Mouse (Mus musculus) granulocyte monocyte progenitor cell, adult 5-6 weeks (primary cell): ENCODE measurements around the gene Card14. TPM values are rescaled to one million over a fixed set of nuclear protein-coding genes. Genes with fewer than 3 reads are reported as not detected.
"Not testable (repeated sequence)": the region's sequence is repeated elsewhere in the genome, so short reads cannot be mapped to it uniquely, and the experiment has no call there.

Experiments
- ATAC-seq: replicated peaks from 2 replicates; pipeline ENCODE4 v1.8.0; 2016; ENCODE audit warnings: mild to moderate bottlenecking, moderate TSS enrichment, inconsistent platforms; ENCODE audit not compliant: poor library complexity, severe bottlenecking
- total RNA-seq, 2 experiments: library from RNA; stranded (forward) in 1 of 2; stranded (reverse) in 1 of 2; fragments of 200-712, 200-1000 nt in 1 of 2; fragments of >200 nt in 1 of 2; fragmentation: Nextera tagmentation in 1 of 2; gene quantifications; 2 replicates each; pipeline ENCODE4 v1.2.3; 2014 to 2017

Card14 gene
- total RNA-seq, 2 experiments from 2014 or later, result not detected

- no peak for ATAC-seq
Observed at GRCm38 (mm10) chr11:119353946-119354345, 46.4 kb downstream of the Card14 start.

GRCm38 (mm10) chr11:119354798-119355442 is 47.4 kb downstream of the Card14 start:
- peak; percentile 77 for ATAC-seq

DNA sequence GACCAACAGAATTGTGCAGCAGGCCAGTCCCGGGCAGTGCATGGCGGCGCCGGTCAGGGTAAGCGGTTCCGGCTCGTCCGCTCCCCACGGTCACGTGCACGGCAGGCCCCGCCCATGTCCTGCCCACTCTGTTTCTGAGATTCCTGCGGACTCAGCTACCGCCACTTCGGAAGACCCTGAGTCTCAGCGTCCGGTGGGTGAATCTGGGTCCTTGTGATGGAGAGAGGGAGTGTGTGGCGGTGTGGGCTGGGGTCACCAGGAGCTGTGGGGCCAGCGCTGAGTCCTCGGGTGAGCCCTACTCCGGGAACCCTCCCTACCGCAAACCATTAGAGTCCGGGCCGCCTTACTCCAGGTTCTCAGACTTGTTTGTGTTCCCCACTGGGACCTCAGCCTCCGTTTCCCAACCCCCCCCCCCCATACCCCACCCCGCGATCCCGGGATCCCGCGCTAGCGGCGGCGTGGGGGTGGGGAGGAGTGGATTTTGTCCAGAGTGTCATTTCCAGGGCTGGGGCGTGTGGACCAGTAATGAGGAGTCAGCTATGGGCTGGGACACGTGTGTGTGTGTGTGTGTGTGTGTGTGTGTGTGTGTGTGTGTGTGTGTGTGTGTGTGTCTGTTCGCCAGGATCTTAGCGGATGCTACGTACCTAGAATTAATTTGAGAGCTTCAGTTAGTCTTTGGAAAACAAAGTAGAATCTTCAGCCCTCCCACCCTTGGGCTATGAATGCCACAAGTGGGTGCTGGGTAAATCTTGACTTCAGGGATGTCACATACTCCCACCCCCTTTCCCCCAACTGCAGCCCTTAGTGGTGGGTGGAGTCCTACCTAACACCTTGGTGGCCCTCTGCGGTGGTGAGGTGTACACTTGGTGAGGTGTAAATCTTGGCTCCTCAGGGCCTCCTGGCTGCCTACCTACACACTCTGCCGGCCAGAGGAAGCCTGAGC is 48.1 kb downstream of the Card14 start, which contains the start of the genes Sgsh and Slc26a11:
Gene Sgsh (minus strand): TSS at position 94 of the 943 bp plus-strand sequence.
Gene Slc26a11 (plus strand): TSS at position 115 of the 943 bp plus-strand sequence.
- ATAC-seq, result peak; percentile 58

DNA sequence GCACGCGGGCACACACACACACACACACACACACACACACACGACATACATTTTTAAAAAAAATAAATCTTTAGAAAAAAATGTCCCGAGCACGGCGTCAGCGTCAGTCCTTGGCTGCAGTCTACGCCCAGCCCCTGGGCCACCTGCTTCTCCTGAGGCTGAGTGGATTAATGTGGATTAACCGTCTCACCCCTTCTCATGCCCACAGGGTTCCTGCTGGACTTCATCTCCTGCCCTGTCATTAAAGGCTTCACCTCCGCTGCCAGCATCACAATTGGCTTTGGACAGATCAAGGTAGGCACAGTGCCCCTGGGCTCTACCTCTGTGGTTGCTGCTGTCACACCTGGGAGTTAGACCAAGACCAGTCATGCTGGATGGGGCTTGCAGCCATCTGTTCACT is 51.5 kb downstream of the Card14 start:
- no peak for ATAC-seq

- peak; percentile 27 for ATAC-seq
Observed at GRCm38 (mm10) chr11:119362769-119363533, 55.4 kb downstream of the Card14 start.

DNA sequence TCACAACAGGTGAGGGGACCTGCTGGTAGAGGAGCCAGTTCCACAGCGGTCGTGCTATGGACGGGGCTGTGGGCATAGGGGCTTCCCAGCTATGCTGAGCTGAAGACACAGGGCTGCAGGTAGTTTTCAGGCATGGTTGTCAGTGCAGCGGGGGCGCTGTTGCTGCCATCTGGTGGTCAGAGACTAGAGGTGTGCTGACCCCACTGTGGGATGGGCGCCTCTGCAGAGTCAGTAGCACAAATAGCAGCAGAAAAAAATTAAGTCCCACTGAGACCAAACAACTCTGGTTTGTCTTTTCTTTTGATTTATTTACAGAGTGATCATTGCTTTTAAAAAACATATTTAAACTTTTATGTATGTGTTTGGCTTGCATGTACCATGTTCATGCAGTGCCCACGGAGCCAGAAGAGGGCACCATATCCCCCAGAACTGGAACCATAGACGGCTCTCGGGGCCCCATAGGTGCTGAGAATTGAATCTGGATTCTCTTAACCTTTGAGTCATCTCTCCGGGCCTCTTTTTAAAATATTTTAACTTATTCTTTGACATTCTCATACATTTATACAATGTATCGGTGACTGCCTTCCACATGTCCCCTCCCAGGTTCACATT is 56.1 kb downstream of the Card14 start:
- ATAC-seq, result peak; percentile 93

GRCm38 (mm10) chr11:119375425-119375824 is 67.9 kb downstream of the Card14 start:
- ATAC-seq, result peak; percentile 88

DNA sequence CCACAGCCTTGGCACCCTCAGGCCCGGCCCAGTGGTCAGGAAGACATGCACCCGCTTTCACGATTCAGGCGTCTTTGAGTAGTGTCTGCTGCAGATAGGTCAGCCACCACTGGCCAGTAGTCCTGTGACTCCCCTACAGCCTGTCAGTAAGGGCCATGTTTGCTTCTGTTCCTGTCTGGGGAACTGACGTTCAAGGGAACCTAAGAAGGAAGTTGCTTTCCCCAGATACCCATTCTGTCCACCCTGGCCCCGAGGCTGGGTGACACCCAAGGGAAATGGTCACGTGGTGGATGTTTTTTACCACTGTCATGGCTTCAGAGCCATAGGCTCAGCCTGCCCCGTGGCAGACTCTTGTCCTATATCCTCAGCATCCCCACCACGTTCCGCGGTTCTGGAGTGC is 69.8 kb downstream of the Card14 start:
- ATAC-seq, result peak; percentile 49

- no peak for ATAC-seq
Observed at GRCm38 (mm10) chr11:119378551-119378950, 71.0 kb downstream of the Card14 start.

DNA sequence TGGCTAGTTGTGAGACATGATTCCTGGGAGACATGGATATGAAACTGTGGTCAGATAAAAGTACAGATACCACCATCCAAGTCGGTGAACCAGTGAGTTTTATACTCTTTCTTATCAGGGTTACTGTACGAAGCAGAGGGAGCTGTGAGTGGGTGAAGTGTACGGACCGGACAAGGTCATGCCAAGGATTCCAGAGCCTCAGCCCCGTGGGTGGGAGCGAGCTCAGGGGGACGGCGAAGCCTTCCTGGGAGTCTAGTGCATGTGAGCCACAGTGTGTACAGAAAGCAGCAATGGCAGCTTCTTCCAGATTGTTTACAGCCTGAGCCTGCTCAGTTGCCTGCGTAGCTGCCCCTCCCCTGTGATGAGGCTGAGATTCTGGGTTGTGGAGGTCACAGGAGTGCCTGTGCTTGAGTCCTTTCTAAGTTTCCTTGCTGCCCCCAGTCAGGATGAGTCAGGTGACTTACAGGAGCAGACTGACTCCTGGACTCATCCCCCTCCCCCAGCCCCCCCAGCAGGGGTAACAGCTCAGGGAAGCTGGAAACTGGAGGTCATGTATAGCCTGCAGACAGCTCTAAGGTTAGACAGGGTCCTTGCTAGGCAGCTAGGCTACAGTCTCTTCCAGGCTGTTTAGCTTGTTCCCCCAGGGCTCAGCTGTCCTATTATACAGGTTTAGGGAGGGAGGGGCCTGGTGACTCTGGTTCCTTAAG is 74.2 kb downstream of the Card14 start:
- no peak for ATAC-seq

DNA sequence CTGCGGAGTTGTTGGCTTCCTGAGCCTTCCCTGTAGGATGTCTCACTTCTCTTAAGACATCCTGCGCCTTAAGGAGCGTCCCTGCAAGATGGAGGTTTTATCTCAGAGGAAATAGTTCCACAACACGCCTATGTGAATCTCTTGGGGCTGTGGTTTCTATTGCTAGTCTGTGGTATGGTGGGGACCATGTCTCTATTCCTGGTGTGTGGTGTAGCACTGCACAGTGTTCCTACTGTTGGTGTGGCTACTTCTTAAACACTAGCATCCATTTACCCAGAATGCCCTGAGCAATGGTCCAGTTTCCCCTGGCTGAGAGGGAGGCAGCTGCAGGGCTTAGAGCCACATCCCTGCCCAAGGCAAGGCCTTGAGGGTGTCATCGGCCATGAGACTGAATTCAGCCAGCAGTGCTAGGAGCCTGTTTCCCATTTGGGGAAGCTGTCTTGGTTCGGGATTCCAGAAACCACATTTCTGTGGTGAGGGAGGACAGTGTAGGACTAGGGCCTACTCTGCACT is 74.8 kb downstream of the Card14 start:
- ATAC-seq, result peak; percentile 30

DNA sequence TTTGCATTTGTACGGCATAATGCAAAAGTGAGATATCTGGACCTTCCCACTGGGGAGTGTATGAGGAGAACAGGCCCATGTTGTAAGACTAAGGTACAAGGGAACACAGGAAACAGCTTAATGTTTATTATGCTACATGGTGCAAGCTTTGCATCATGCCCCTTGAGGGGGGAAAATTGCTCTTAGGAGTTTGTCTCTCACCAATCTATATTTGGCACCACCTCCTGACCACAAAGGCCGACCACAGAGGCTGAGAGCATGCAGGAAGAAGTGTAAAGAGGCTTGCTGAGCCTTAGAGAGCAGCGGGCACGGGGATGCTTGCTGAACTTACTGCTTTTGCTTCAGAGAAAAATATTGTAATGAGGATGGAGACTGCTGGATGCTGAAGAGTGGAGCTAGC is 77.3 kb downstream of the Card14 start:
- peak; percentile 72 for ATAC-seq

DNA sequence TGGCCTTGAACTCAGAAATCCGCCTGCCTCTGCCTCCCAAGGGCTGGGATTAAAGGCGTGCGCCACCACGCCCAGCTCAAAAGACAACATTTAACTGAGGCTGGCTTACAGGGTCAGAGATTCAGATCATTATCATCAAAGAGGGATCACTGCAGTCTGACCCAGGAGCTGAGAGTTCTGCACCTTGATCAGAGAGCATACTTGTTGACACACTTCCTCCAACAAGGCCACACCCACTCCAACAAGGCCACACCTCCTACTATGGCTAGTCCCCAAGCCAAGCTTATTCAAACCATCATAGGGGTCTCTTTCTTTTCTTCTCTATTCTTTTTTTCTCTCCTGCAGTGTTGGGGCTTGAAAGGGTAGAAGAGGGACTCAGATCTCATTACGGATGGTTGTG is 78.7 kb downstream of the Card14 start:
- ATAC-seq, result no peak

GRCm38 (mm10) chr11:119387273-119387672 is 79.7 kb downstream of the Card14 start:
- ATAC-seq, result not testable (repeated sequence)

GRCm38 (mm10) chr11:119389851-119390270 is 82.3 kb downstream of the Card14 start:
- peak; percentile 33 for ATAC-seq

GRCm38 (mm10) chr11:119390271-119391231 is 83.0 kb downstream of the Card14 start:
- peak; percentile 57 for ATAC-seq

- no peak for ATAC-seq
Observed at GRCm38 (mm10) chr11:119391386-119392000, 83.9 kb downstream of the Card14 start.
